ENCODE assay signal across 18 mouse cellular contexts in the genomic region with DNA sequence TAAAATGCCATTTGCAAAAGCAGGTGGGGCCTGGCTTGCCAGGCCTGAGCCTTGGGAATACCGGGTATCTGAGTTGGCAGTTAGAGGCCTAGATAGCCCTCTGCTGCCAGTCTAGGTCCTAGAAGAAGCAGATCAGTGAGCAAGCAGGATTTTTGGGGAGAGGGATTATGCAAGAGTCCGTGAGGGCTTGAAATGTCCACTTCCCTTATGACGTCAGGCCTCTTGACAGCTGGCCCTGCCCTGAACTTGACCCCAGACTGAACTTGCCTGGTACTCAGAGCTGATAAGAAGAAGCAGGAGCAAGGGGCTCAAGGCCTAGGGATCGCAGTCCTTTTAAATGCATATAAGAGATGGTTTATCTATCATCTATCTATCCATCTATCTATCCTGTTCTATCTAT. TPM values are rescaled to one million over a fixed set of nuclear protein-coding genes. Genes with fewer than 3 reads are reported as not detected.
DNase-seq lines count a peak whose midpoint lies in the region; ATAC-seq and TF ChIP-seq lines count a peak whose summit lies in the region.
"Had no signal": no experiment of that assay in that cellular context is flagged by ENCODE, and none has a peak within 500 bp of the region (broad histone marks: within the 10 kb centered on the region; RNA-seq: fewer than 3 reads in every experiment).

No protein-coding gene starts in this region.

- TF ChIP-seq CTCF in liver, adult 2 months (IDR thresholded peaks at IDR 0.05; ENCODE audit: low read depth, low read length), result no peak
- no peak for TF ChIP-seq CTCF in lung, embryonic 14.5 days (IDR thresholded peaks at IDR 0.05; ENCODE audit: low read depth)

- H3K9me3 ChIP-seq in lung, embryonic 14.5 days (ENCODE audit: low read depth, low read length), result no peaks in the 10 kb centered on the region
- H3K9me3 ChIP-seq: embryonic facial prominence, embryonic 15.5 days; hindbrain, embryonic 15.5 days; liver, embryonic 12.5 days; neural tube, embryonic 12.5 days had no signal

- no peaks in the 10 kb centered on the region for H3K36me3 ChIP-seq in liver, adult 2 months (ENCODE audit: control insufficient read depth, insufficient read depth, low read length)
- H3K36me3 ChIP-seq in lung, embryonic 14.5 days (ENCODE audit: insufficient read depth), result peaks cover 47% of the 10 kb centered on the region

- H3K27me3 ChIP-seq in liver, adult 2 months (ENCODE audit: control insufficient read depth, insufficient read depth, low read length), result no peaks in the 10 kb centered on the region
- H3K27me3 ChIP-seq in lung, embryonic 14.5 days (ENCODE audit: insufficient read depth, low read length), result no peaks in the 10 kb centered on the region
- H3K27me3 ChIP-seq: embryonic facial prominence, embryonic 15.5 days; hindbrain, embryonic 15.5 days; liver, embryonic 12.5 days; neural tube, embryonic 12.5 days had no signal

- H3K4me1 ChIP-seq in liver, adult 2 months (ENCODE audit: control insufficient read depth, insufficient read depth, low read length), result no peaks in the 10 kb centered on the region
- no peaks in the 10 kb centered on the region for H3K4me1 ChIP-seq in lung, embryonic 14.5 days (ENCODE audit: insufficient read depth)
- H3K4me1 ChIP-seq: embryonic facial prominence, embryonic 15.5 days had no signal

- no peak overlapping the region for H3K4me2 ChIP-seq in lung, embryonic 14.5 days
- H3K4me2 ChIP-seq: embryonic facial prominence, embryonic 15.5 days; hindbrain, embryonic 15.5 days; liver, embryonic 12.5 days; neural tube, embryonic 12.5 days had no signal

- DNase-seq in adrenal gland, adult 2 months, result peak; percentile 74
- DNase-seq in adrenal gland, postnatal 4 days (ENCODE audit: low spot score in 2 of 2), result no peak
- DNase-seq in liver, adult 2 months (ENCODE audit: extremely low read depth, low read depth, low spot score), result peak; percentile 10
- DNase-seq in liver, result no peak
- DNase-seq in lung, embryonic 14.5 days, result peak; percentile 21
- no peak for DNase-seq in thymus, postnatal 25 days
- DNase-seq: kidney, adult 18-20 months; thymus, adult 18-20 months had no signal

- ATAC-seq in lung, embryonic 14.5 days (ENCODE audit: insufficient read depth), result no peak
- ATAC-seq in monocyte, adult 5-6 weeks (replicated peaks; ENCODE audit: insufficient number of reproducible peaks, low FRiP score, low TSS enrichment, poor library complexity, severe bottlenecking), result peak; percentile 87
- ATAC-seq in frontal cortex, adult (ENCODE audit: low TSS enrichment), result no peak
- ATAC-seq: forebrain, embryonic 14.5 days; liver, embryonic 12.5 days had no signal

- H3K4me3 ChIP-seq in liver, adult 2 months (ENCODE audit: insufficient read depth, low read depth, low read length), result no peak overlapping the region
- no peak overlapping the region for H3K4me3 ChIP-seq in lung, embryonic 14.5 days (ENCODE audit: low read depth, low read length)
- H3K4me3 ChIP-seq: embryonic facial prominence, embryonic 15.5 days; hindbrain, embryonic 15.5 days; liver, embryonic 12.5 days; neural tube, embryonic 12.5 days had no signal

- H3K9ac ChIP-seq in liver, adult 2 months (ENCODE audit: low read depth, low read length), result no peak overlapping the region
- no peak overlapping the region for H3K9ac ChIP-seq in lung, embryonic 14.5 days
- H3K9ac ChIP-seq: embryonic facial prominence, embryonic 15.5 days; hindbrain, embryonic 15.5 days; liver, embryonic 12.5 days; neural tube, embryonic 12.5 days had no signal

- H3K79me2 ChIP-seq in liver, adult 2 months (ENCODE audit: control insufficient read depth, insufficient read depth, low read length), result no peaks in the 10 kb centered on the region

- no peak for TF ChIP-seq POLR2A in liver, adult 2 months (IDR thresholded peaks at IDR 0.05; ENCODE audit: extremely low read depth, insufficient read depth, low read length)

- no peak overlapping the region for H3K27ac ChIP-seq in liver, adult 2 months (replicated peaks; ENCODE audit: insufficient read depth, low read depth, low read length)
- no peak overlapping the region for H3K27ac ChIP-seq in lung, embryonic 14.5 days (ENCODE audit: low read depth)
- H3K27ac ChIP-seq: embryonic facial prominence, embryonic 15.5 days; hindbrain, embryonic 15.5 days; liver, embryonic 12.5 days; neural tube, embryonic 12.5 days had no signal

- WGBS in liver, adult 2 months, result 60% methylated on average over 4 of the region's 4 CpGs
- WGBS in lung, embryonic 14.5 days, result 42% methylated on average over 4 of the region's 4 CpGs

RNA-seq across cellular contexts. Expression of gene Rnf8, which starts 13.2 kb away (rescaled TPM):
- 10 to 100 TPM; 31.2 to 54.3 TPM for total RNA-seq in adrenal gland, adult 2 months (2021)
- 22.7 and 35.0 TPM in 2 replicates for polyA plus RNA-seq in adrenal gland, adult 2 months (2012; rRNA removed)
- total RNA-seq in adrenal gland, postnatal 4 days (2021), result 10 to 100 TPM; 88.9 to 93.3 TPM
- 8.8 and 9.3 TPM in 2 replicates for total RNA-seq in liver, adult 2 months (2014; rRNA removed)
- 14.6 and 15.2 TPM in 2 replicates for polyA plus RNA-seq in liver, adult 2 months (2012; rRNA removed)
- 68.8 and 72.1 TPM in 2 replicates for polyA plus RNA-seq in lung, embryonic 14.5 days (2014; fragmentation: Nextera tagmentation; extraction: Ambion mirVana)
- 44.8 to 57.1 TPM (median 48.0 TPM) in 3 replicates for total RNA-seq in monocyte, adult 5-6 weeks (2017)

RNA-seq across cellular contexts. Expression of gene Gm28043, which starts 13.3 kb away (rescaled TPM):
- 1 to 10 TPM; 1.8 to 2.4 TPM for total RNA-seq in adrenal gland, adult 2 months (2021)
- polyA plus RNA-seq in adrenal gland, adult 2 months (2012; rRNA removed), result 0.16 and 0.26 TPM in 2 replicates
- 1 to 10 TPM; 6.3 to 7.8 TPM for total RNA-seq in adrenal gland, postnatal 4 days (2021)
- 1.9 TPM in 2 replicates for total RNA-seq in liver, adult 2 months (2014; rRNA removed)
- 0.60 and 0.66 TPM in 2 replicates for polyA plus RNA-seq in liver, adult 2 months (2012; rRNA removed)
- polyA plus RNA-seq in lung, embryonic 14.5 days (2014; fragmentation: Nextera tagmentation; extraction: Ambion mirVana), result 3.0 and 3.4 TPM in 2 replicates
- 17.9 to 20.7 TPM (median 20.5 TPM) in 3 replicates for total RNA-seq in monocyte, adult 5-6 weeks (2017)

RNA-seq across cellular contexts. Expression of gene Tmem217, which starts 49.2 kb away (rescaled TPM):
- not detected for total RNA-seq in adrenal gland, adult 2 months (2021)
- 0.88 and 1.6 TPM in 2 replicates for polyA plus RNA-seq in adrenal gland, adult 2 months (2012; rRNA removed)
- under 1 TPM in 1 of 2 experiments, not detected in 1; 0.50 TPM for total RNA-seq in adrenal gland, postnatal 4 days (2021)
- not detected in 2 replicates for total RNA-seq in liver, adult 2 months (2014; rRNA removed)
- not detected in 2 replicates for polyA plus RNA-seq in liver, adult 2 months (2012; rRNA removed)
- polyA plus RNA-seq in lung, embryonic 14.5 days (2014; fragmentation: Nextera tagmentation; extraction: Ambion mirVana), result 0.43 and 0.46 TPM in 2 replicates
- not detected in 3 replicates for total RNA-seq in monocyte, adult 5-6 weeks (2017)
- total RNA-seq: layer of hippocampus, adult 18-20 months; left cerebral cortex, postnatal 10 days had no signal
- polyA plus RNA-seq: forebrain, embryonic 14.5 days had no signal

RNA-seq across cellular contexts. Expression of gene Tbc1d22b, which starts 51.8 kb away (rescaled TPM):
- total RNA-seq in adrenal gland, adult 2 months (2021), result 10 to 100 TPM; 24.2 to 30.5 TPM
- 25.7 and 30.6 TPM in 2 replicates for polyA plus RNA-seq in adrenal gland, adult 2 months (2012; rRNA removed)
- total RNA-seq in adrenal gland, postnatal 4 days (2021), result 10 to 100 TPM; 27.3 to 29.0 TPM
- total RNA-seq in liver, adult 2 months (2014; rRNA removed), result 1.2 and 1.3 TPM in 2 replicates
- polyA plus RNA-seq in liver, adult 2 months (2012; rRNA removed), result 4.0 and 4.1 TPM in 2 replicates
- 17.4 TPM in 2 replicates for polyA plus RNA-seq in lung, embryonic 14.5 days (2014; fragmentation: Nextera tagmentation; extraction: Ambion mirVana)
- total RNA-seq in monocyte, adult 5-6 weeks (2017), result 7.9 to 22.0 TPM (median 8.4 TPM) in 3 replicates

RNA-seq across cellular contexts. Expression of gene Gm17657, which starts 52.0 kb away (rescaled TPM):
- total RNA-seq in adrenal gland, adult 2 months (2021), result not detected
- polyA plus RNA-seq in adrenal gland, adult 2 months (2012; rRNA removed), result not detected in 2 replicates
- total RNA-seq in adrenal gland, postnatal 4 days (2021), result not detected
- total RNA-seq in liver, adult 2 months (2014; rRNA removed), result not detected in 2 replicates
- not detected in 2 replicates for polyA plus RNA-seq in liver, adult 2 months (2012; rRNA removed)
- not detected in 2 replicates for polyA plus RNA-seq in lung, embryonic 14.5 days (2014; fragmentation: Nextera tagmentation; extraction: Ambion mirVana)
- total RNA-seq in monocyte, adult 5-6 weeks (2017), result not detected in 3 replicates
- total RNA-seq: layer of hippocampus, adult 18-20 months; left cerebral cortex, postnatal 10 days had no signal
- polyA plus RNA-seq: embryonic facial prominence, embryonic 15.5 days; forebrain, embryonic 14.5 days; gonadal fat pad, adult 2 months; hindbrain, embryonic 15.5 days; liver, embryonic 12.5 days; neural tube, embryonic 12.5 days had no signal

Comparison
In these comparisons a context has a peak if more than half of its experiments do, and no peak if none do; other contexts are left out.
1. DNase-seq: peak in adrenal gland, adult 2 months (single experiment), liver, adult 2 months (single experiment) and lung, embryonic 14.5 days (single experiment); none in adrenal gland, postnatal 4 days (0 of 2), liver (single experiment) and thymus, postnatal 25 days (single experiment).